Mouse (Mus musculus) adipocyte (in vitro differentiated cells): ENCODE results near the gene Snx7.

Experiments used
- DNase-seq: peaks from one replicate; pipeline ENCODE4 v3.0.0-alpha.2; 2016; ENCODE audit warnings: low spot score

Snx7 gene

GRCm38 (mm10) chr3:117868637-117869323, at the start of gene Snx7:
TSS of gene Snx7 (minus strand) at chr3:117868936.
- peak; percentile 86 for DNase-seq

DNA sequence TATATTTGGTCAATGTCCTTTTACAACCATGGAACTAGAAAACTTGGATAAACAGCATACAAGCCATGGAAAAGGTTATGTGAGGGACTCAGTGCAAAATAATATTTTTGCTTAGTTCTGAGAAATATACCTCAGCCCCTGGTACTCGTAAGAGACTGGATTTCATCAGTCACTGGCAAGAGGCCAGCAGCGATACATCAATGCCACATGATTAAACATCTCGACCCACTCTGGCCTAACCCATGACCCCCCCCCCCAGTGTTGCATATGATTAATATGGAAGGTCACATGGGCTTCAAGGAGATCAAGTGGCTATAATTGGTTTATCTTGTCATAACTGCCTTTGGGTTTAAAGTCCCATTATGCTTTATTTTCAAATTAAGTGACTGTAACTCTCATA, 46.7 kb upstream of the Snx7 start:
- DNase-seq, result no peak

- no peak for DNase-seq
Measured at GRCm38 (mm10) chr3:117893736-117894135, 25.0 kb upstream of the Snx7 start.

DNA sequence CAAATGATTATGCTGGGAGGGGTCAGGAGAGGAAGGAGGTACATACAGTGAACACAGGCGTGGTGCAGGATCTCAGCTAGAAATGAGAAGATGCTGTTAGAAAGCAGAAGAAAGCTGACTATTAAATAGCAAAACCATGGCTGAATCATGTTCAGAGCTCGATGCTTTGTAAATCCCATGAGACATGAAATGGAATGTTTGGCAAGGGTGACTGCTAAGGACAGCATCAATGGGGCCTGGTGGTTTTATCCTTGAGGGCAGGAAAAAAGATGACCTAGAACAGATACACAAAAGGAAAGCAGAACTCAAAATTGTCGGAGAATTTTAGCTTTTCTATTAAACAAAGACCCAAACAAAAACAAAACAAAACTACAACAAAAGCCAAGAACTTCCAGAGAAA, 6.7 kb upstream of the Snx7 start:
- DNase-seq, result peak; percentile 19

DNA sequence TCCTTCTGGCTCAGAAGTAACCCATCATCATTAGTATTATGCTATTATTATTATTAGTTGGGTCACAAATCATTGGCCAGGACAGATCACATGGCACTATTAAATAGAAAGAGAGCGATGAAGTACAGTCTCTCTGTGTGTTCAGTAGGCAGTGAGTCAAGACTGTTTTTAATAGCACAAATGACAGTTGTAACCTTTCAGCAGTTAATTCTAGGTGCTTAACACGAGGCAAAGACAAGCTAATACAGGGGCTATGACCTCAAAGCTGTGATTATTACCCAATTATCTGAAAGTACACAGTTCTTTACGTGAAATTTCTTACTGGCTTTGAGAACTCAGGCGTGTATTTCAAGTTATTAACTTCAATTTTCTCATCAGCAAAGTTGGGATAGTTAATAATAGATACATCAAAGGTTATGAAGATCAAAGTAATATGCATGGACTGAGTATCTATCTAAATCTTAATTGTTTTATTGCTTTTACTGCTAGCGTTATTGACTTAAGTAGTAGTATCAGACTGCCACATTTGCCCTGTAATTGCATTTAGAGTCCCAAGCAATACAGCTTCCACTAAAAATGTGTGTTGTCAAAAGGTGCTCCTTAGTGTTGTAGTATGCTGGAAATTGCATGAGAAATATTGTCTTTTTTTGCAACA, 4.6 kb upstream of the Snx7 start:
- no peak for DNase-seq

- peak; percentile 78 for DNase-seq
Measured at GRCm38 (mm10) chr3:117869324-117869715, 584 bp upstream of the Snx7 start.

GRCm38 (mm10) chr3:117868091-117868490, 645 bp downstream of the Snx7 start:
- peak; percentile 61 for DNase-seq

- no peak for DNase-seq
Measured at GRCm38 (mm10) chr3:117866696-117867407, 1.9 kb downstream of the Snx7 start.

- DNase-seq, result no peak
Measured at GRCm38 (mm10) chr3:117865621-117866020, 3.1 kb downstream of the Snx7 start.

GRCm38 (mm10) chr3:117862951-117863350, 5.8 kb downstream of the Snx7 start:
- no peak for DNase-seq

DNA sequence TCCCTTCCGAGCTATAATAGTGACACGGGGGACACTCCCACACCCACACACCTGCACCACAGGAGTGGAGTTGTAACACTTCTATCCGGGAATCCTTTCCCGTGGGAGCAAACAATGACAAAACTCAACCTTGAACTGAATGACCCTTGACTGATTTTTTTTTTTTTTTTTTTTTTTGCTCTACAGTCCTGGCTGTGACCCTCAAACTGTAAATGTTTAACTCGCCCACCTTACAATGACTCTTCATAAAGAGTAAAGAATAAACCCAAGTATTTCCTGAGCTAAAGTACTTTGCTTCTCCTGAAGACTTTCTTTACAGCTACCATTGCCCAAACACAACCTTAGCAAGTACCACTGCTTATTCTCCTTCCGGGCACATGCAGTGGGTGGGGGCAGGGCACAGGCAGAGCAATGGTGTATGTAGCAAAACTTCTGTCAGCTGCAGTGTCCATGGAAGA, 6.7 kb downstream of the Snx7 start:
- DNase-seq, result no peak

- DNase-seq, result no peak
Measured at GRCm38 (mm10) chr3:117858996-117859395, 9.7 kb downstream of the Snx7 start.

- DNase-seq, result no peak
Measured at GRCm38 (mm10) chr3:117853729-117854128, 15.0 kb downstream of the Snx7 start.

GRCm38 (mm10) chr3:117852054-117852361, 16.7 kb downstream of the Snx7 start:
- DNase-seq, result no peak

DNA sequence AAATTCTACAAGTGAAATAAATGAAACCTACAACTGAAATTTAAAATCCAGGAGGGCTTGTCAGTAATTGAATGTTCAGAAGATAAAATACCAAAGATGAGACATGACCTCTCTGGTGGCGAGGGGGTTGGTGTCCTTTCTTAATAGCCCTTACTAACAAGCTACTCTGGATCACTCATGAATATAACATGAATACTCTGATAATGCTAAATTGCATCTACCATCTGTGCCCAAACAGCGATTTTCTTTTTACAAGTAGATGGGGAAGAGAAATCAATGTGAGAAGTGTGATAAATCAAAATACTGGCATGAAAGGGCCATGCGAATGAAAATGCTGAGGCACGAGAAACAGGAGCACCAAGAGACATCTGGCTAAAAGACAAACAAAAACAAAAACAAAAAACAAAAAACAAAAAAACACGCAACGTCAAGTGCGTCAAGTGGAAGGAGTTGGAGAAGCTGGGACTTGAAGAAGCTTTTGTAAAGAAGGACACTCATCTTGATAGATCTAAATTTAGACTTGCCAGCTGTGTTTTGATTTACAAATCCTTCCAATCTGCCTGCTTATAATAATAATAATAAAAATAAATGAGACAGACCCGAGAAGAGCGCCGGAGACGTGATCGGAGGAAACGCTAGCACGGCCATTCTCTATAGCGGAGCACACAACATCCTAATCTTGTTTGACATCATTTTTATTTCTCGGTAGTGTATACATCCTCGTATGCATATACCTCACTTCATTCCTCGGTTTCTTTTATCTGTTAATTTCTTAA, 17.3 kb downstream of the Snx7 start:
- DNase-seq, result no peak

- no peak for DNase-seq
Measured at GRCm38 (mm10) chr3:117848866-117849265, 19.9 kb downstream of the Snx7 start.

DNA sequence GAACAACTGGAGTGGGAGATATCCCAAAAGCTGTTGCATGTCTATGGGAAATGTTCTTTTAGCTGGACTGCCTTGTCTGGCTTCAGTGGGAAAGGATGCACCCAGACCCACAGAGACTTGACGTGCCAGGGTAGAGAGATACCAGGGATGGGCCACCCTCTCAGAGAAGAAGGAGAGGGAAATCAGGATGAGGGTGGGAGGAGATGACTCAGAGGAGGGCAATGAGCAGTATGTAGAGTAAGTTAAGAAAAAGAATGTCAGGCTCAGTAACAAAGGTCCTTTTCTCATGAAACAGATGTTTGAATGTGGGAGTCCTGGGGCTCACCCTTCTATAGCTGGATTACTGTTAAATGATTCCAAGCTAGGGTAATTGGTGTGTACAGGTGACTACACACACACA, 26.1 kb downstream of the Snx7 start:
- no peak for DNase-seq

- DNase-seq, result no peak
Measured at GRCm38 (mm10) chr3:117839867-117840545, 28.7 kb downstream of the Snx7 start.

DNA sequence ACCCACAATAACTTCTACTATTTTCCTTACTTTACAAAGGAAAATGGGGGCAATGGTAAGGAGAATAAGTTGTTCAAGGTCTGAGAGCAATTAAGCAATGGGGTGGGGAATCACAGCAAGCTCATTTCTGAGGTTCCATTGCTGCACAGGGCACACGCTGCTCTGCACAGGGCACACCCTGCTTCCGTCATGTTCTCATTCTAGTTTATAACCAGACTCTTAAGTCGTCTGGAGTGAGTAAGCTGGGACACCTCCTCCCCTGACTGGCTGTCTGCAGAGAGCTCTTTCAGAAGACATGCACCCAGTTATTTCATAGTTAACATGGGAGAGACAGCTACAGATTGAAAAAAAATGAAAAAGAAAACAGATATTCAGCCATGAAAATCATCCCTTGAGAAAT, 30.7 kb downstream of the Snx7 start:
- no peak for DNase-seq

- no peak for DNase-seq
Measured at GRCm38 (mm10) chr3:117826486-117827200, 42.1 kb downstream of the Snx7 start.

- no peak for DNase-seq
Measured at GRCm38 (mm10) chr3:117823218-117823617, 45.5 kb downstream of the Snx7 start.
